Mouse (Mus musculus) forebrain, embryonic 11.5 days (tissue): ENCODE results near the gene Pou2f3. TPM values are rescaled to one million over a fixed set of nuclear protein-coding genes. Genes with fewer than 3 reads are reported as not detected.
A peak's percentile ranks its signal among the peaks of the same experiment; 100 is the strongest.
"Not testable (repeated sequence)": the region's sequence is repeated elsewhere in the genome, so short reads cannot be mapped to it uniquely, and the experiment has no call there.

Experiments
- ATAC-seq: fragments of 200-750 bp; cut with Nextera tagmentation; replicated peaks from 2 replicates; pipeline ENCODE4 v1.8.0; 2017; ENCODE audit warnings: moderate TSS enrichment; ENCODE audit not compliant: low FRiP score
- DNase-seq: peaks from one replicate; pipeline ENCODE4 v3.0.0-alpha.2; 2017; ENCODE audit warnings: low spot score
- H3K27ac ChIP-seq: fragments of 300-500 bp; sonication (generic); 2 replicates; pipeline ENCODE4 v1.5.1; 2014; ENCODE audit warnings: low read depth, low read length
- H3K27me3 ChIP-seq: fragments of 300-500 bp; sonication (generic); 2 replicates; pipeline ENCODE4 v1.6.1; 2014; ENCODE audit warnings: mild to moderate bottlenecking, low read length, mixed read lengths; ENCODE audit not compliant: control insufficient read depth, insufficient read depth
- H3K36me3 ChIP-seq: fragments of 300-500 bp; sonication (generic); 2 replicates; pipeline ENCODE4 v1.6.1; 2014; ENCODE audit warnings: mild to moderate bottlenecking, low read length, moderate library complexity, mixed read lengths; ENCODE audit not compliant: control insufficient read depth, insufficient read depth
- H3K4me1 ChIP-seq: fragments of 300-500 bp; sonication (generic); replicated peaks from 2 replicates; pipeline ENCODE4 v1.6.1; 2014; ENCODE audit warnings: low read length, mixed read lengths; ENCODE audit not compliant: control insufficient read depth, insufficient read depth
- H3K4me2 ChIP-seq: fragments of 300-500 bp; sonication (generic); 2 replicates; pipeline ENCODE4 v1.6.1; 2014; ENCODE audit warnings: low read depth, mild to moderate bottlenecking, low read length, moderate library complexity, mixed read lengths; ENCODE audit not compliant: severe bottlenecking
- H3K4me3 ChIP-seq: fragments of 300-500 bp; sonication (generic); 2 replicates; pipeline ENCODE4 v1.5.1; 2014; ENCODE audit warnings: low read depth, low read length
- H3K9ac ChIP-seq: fragments of 300-500 bp; sonication (generic); 2 replicates; pipeline ENCODE4 v1.6.1; 2014; ENCODE audit warnings: low read length
- H3K9me3 ChIP-seq: fragments of 300-500 bp; sonication (generic); 2 replicates; pipeline ENCODE4 v1.6.1; 2016; ENCODE audit warnings: low read length, mixed read lengths; ENCODE audit not compliant: control insufficient read depth
- WGBS: fragments of 180-500 bp; shearing (Covaris S2); extraction: QIAGEN DNeasy Blood & Tissue Kit; methylation state at CpG from one replicate; pipeline ENCODE4 v1.1.7; 2014; 5-methylcytosine and 5-hydroxymethylcytosine counted together
- polyA plus RNA-seq: library from polyadenylated mRNA; unstranded; fragments of >200 nt; fragmentation: Nextera tagmentation; extraction: Ambion mirVana; gene quantifications from 2 replicates; pipeline ENCODE4 v1.2.1, GENCODE M21; 2014

Gene Pou2f3
- polyA plus RNA-seq, 1 experiment from 2014 or later, result not detected

- DNase-seq (no peak), ATAC-seq (no peak)
- H3K9me3 ChIP-seq, result no peaks in the 10 kb centered on the region
- H3K27me3 ChIP-seq, result no peaks in the 10 kb centered on the region
- no peak overlapping the region for H3K4me2 ChIP-seq
- H3K4me1 ChIP-seq, result no peaks in the 10 kb centered on the region
- H3K4me3 ChIP-seq, result no peak overlapping the region
- no peak overlapping the region for H3K27ac ChIP-seq
- no peaks in the 10 kb centered on the region for H3K36me3 ChIP-seq
- 73% methylated on average over 12 of the region's 12 CpGs for WGBS
- H3K9ac ChIP-seq, result no peak overlapping the region
Observed at GRCm38 (mm10) chr9:43144206-43144810, 65.9 kb downstream of the Pou2f3 start.

DNA sequence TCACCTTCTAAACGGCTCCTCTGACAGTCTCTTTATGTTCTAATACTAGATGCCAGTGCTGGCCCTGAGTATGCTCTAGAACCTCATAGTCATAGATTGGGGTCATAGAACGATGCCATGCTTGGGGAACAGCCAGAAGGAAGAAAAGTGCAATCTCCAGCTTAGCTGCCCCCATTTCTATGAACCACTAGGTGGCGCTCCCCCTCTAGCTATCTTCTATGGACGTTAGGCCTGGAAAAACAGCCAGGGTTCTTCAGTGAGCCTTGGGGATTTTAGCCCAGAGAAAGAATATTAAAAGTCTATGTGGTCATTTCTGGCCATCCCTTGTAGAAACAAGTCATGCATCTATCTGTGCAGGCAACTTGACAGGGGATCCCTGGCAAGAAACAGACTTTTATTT is 68.3 kb downstream of the Pou2f3 start:
- no peaks in the 10 kb centered on the region for H3K36me3 ChIP-seq
- H3K27ac ChIP-seq, result no peak overlapping the region
- H3K27me3 ChIP-seq, result no peaks in the 10 kb centered on the region
- H3K4me2 ChIP-seq, result no peak overlapping the region
- H3K4me3 ChIP-seq, result no peak overlapping the region
- no peaks in the 10 kb centered on the region for H3K4me1 ChIP-seq
- H3K9ac ChIP-seq, result no peak overlapping the region
- H3K9me3 ChIP-seq, result no peaks in the 10 kb centered on the region
- ATAC-seq (no peak), DNase-seq (peak; percentile 76)
- 6% methylated on average over 4 of the region's 4 CpGs for WGBS

DNA sequence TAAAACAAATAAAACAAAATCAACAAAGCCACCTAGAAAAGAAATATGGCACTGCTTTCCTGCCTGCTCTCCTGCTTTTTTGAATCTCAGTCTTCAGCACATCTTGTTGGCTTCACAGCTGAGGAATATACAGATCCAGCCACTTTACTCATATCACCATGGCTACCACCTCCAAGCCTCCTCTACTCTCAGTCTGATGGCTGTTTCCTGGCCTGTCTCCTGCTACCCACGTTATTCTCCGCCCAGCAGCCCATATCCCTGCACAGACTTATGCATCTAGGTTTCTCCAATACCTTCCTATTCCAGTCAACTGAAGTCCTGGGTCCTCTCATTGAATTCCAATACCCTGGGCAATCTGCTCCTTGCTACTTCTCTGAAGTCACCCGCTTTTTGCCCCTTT is 76.6 kb downstream of the Pou2f3 start:
- H3K9ac ChIP-seq, result no peak overlapping the region
- H3K4me2 ChIP-seq, result no peak overlapping the region
- ATAC-seq, result no peak
- H3K36me3 ChIP-seq, result no peaks in the 10 kb centered on the region
- no peaks in the 10 kb centered on the region for H3K4me1 ChIP-seq
- H3K27ac ChIP-seq, result no peak overlapping the region
- WGBS, result 87% methylated on average over 3 of the region's 3 CpGs
- DNase-seq, result no peak
- H3K4me3 ChIP-seq, result no peak overlapping the region
- H3K9me3 ChIP-seq, result no peaks in the 10 kb centered on the region
- no peaks in the 10 kb centered on the region for H3K27me3 ChIP-seq

GRCm38 (mm10) chr9:43132380-43132779 is 77.8 kb downstream of the Pou2f3 start:
- Histone ChIP-seq H3K9ac (no peak overlapping the region), H3K4me1 (no peaks in the 10 kb centered on the region), H3K27me3 (no peaks in the 10 kb centered on the region), H3K4me2 (no peak overlapping the region), H3K27ac (no peak overlapping the region), H3K4me3 (no peak overlapping the region), H3K36me3 (no peaks in the 10 kb centered on the region), H3K9me3 (no peaks in the 10 kb centered on the region)
- 27% methylated on average over 4 of the region's 4 CpGs for WGBS
- ATAC-seq, result no peak
- DNase-seq, result no peak

DNA sequence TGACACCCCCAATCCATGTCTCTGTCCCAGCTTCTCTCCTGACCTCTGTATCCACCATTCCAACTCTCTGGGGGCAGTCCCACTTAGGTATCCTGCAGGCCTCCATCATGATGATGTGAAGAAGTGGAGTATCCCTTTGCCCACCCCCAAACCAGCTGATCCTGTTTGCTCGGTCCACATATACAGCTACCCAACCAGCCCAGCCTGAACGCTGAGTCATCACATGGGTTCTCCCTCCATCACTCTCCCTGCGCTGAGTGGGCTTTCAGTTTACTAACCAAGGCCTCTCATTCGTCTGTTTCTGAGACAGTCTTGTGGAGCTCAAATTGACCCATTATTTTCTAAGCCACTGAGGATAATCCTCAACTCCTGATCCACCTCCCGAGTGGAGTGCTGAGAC is 78.2 kb downstream of the Pou2f3 start:
- H3K4me3 ChIP-seq, result no peak overlapping the region
- ATAC-seq (no peak), DNase-seq (no peak)
- no peak overlapping the region for H3K27ac ChIP-seq
- no peaks in the 10 kb centered on the region for H3K9me3 ChIP-seq
- no peak overlapping the region for H3K4me2 ChIP-seq
- 69% methylated on average over 5 of the region's 5 CpGs for WGBS
- no peak overlapping the region for H3K9ac ChIP-seq
- no peaks in the 10 kb centered on the region for H3K36me3 ChIP-seq
- no peaks in the 10 kb centered on the region for H3K27me3 ChIP-seq
- H3K4me1 ChIP-seq, result no peaks in the 10 kb centered on the region

- DNase-seq (no peak), ATAC-seq (no peak)
- Histone ChIP-seq H3K36me3 (no peaks in the 10 kb centered on the region), H3K27me3 (no peaks in the 10 kb centered on the region), H3K4me3 (no peak overlapping the region), H3K27ac (no peak overlapping the region), H3K9ac (no peak overlapping the region), H3K9me3 (no peaks in the 10 kb centered on the region), H3K4me1 (no peaks in the 10 kb centered on the region), H3K4me2 (no peak overlapping the region)
- 95% methylated on average over 2 of the region's 2 CpGs for WGBS
Observed at GRCm38 (mm10) chr9:43130684-43131083, 79.5 kb downstream of the Pou2f3 start.

GRCm38 (mm10) chr9:43127101-43127787 is 82.9 kb downstream of the Pou2f3 start:
- 73% methylated on average over 10 of the region's 10 CpGs for WGBS
- Histone ChIP-seq H3K4me2 (no peak overlapping the region), H3K27me3 (no peaks in the 10 kb centered on the region), H3K27ac (no peak overlapping the region), H3K9ac (no peak overlapping the region), H3K9me3 (no peaks in the 10 kb centered on the region), H3K4me1 (no peaks in the 10 kb centered on the region), H3K36me3 (no peaks in the 10 kb centered on the region), H3K4me3 (no peak overlapping the region)
- DNase-seq (no peak), ATAC-seq (no peak)

DNA sequence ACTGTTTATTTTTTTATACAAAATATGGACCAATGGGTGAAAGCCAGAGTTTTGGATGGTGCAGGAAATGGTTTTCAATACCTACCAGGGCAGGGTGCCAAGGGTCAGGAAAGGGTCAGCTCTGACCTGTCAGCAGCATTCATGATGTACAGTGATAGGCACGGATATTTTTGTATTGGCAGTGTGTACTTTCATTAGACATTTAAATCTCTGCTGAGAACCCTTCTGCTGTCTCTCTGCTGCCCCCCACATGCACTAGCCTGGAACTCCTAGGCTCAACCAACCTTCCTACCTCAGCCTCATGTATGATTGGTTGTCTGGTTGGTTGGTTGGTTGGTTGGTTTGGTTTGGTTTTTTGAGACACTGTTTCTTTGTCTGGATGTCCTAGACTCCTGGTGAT is 87.8 kb downstream of the Pou2f3 start:
- H3K9me3 ChIP-seq, result no peaks in the 10 kb centered on the region
- H3K9ac ChIP-seq, result no peak overlapping the region
- no peaks in the 10 kb centered on the region for H3K36me3 ChIP-seq
- H3K27ac ChIP-seq, result no peak overlapping the region
- no peak overlapping the region for H3K4me2 ChIP-seq
- DNase-seq (no peak), ATAC-seq (no peak)
- no peaks in the 10 kb centered on the region for H3K27me3 ChIP-seq
- WGBS, result 41% methylated on average over 1 of the region's 1 CpGs
- no peaks in the 10 kb centered on the region for H3K4me1 ChIP-seq
- H3K4me3 ChIP-seq, result no peak overlapping the region

- ATAC-seq, H3K4me3 ChIP-seq: not testable (repeated sequence)
- 88% methylated on average over 2 of the region's 2 CpGs for WGBS
Observed at GRCm38 (mm10) chr9:43121948-43122347, 88.2 kb downstream of the Pou2f3 start.

More at GRCm38 (mm10) chr9:43121948-43122347, 88.2 kb downstream of the Pou2f3 start:
- not testable (repeated sequence) for H3K27me3 ChIP-seq, H3K36me3 ChIP-seq, H3K4me2 ChIP-seq, H3K9me3 ChIP-seq, H3K4me1 ChIP-seq, H3K27ac ChIP-seq, H3K9ac ChIP-seq, DNase-seq
